Mouse (Mus musculus): ENCODE results near the gene Glrx3. TPM values are rescaled to one million over a fixed set of nuclear protein-coding genes. Genes with fewer than 3 reads are reported as not detected.
A peak's percentile ranks its signal among the peaks of the same experiment; 100 is the strongest.

The Glrx3 gene
- polyA plus RNA-seq, 1 experiment: 136 TPM

DNA sequence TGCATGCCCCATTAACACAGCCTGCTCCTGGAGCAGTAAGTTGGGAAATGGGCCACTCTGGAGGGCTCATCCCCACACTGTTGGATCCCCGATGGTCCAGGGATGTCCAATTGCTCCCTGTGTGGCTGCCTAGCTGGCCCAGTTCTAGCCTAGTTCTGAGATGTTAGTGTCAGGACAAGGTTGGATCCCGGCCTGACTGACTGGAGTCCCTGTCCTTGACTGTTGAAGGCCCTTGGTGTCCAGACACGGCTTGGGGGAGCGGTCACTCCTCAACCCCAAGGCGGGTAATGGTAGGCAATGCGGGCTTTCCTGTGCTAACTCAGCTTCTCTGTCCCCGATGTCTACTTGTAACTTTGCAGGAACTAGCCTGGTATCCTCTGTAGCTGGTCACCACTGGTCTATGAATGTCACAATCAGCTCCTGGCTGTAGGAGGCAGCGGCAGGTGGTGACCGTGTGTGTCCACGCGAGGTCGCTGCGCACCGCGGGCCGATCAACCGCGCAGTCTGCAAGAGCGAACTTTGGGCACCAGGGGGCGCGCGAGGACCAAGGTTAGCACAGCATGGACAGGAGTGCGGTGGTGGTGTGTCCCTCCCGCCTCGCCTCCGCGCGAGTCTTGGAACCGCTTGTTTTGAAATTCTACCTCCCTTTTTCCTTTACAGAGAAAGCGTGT, 40.7 kb downstream of the Glrx3 start:
- peak; percentile 95 for DNase-seq (ENCODE audit: low read depth)
- TF ChIP-seq CTCF (IDR thresholded peaks at IDR 0.05; ENCODE audit: borderline replicate concordance, extremely low read depth, insufficient read depth, insufficient read length) (peak; percentile 100), POLR2A (IDR thresholded peaks at IDR 0.05; ENCODE audit: borderline replicate concordance, extremely low read depth, insufficient read depth, insufficient read length, poor library complexity, severe bottlenecking) (no peak)

GRCm38 (mm10) chr7:137478621-137478982, 41.2 kb downstream of the Glrx3 start:
- no peak for DNase-seq (ENCODE audit: low read depth)
- TF ChIP-seq POLR2A (IDR thresholded peaks at IDR 0.05; ENCODE audit: borderline replicate concordance, extremely low read depth, insufficient read depth, insufficient read length, poor library complexity, severe bottlenecking) (no peak), CTCF (IDR thresholded peaks at IDR 0.05; ENCODE audit: borderline replicate concordance, extremely low read depth, insufficient read depth, insufficient read length) (no peak)

- no peak for TF ChIP-seq POLR2A (IDR thresholded peaks at IDR 0.05; ENCODE audit: borderline replicate concordance, extremely low read depth, insufficient read depth, insufficient read length, poor library complexity, severe bottlenecking)
- TF ChIP-seq CTCF (IDR thresholded peaks at IDR 0.05; ENCODE audit: borderline replicate concordance, extremely low read depth, insufficient read depth, insufficient read length): no peak
- DNase-seq (ENCODE audit: low read depth): no peak
These were observed 43.4 kb downstream of the Glrx3 start for GRCm38 (mm10) chr7:137480839-137481238.

GRCm38 (mm10) chr7:137483987-137484386, 46.6 kb downstream of the Glrx3 start:
- DNase-seq (ENCODE audit: low read depth): no peak
- no peak for TF ChIP-seq POLR2A (IDR thresholded peaks at IDR 0.05; ENCODE audit: borderline replicate concordance, extremely low read depth, insufficient read depth, insufficient read length, poor library complexity, severe bottlenecking)
- TF ChIP-seq CTCF (IDR thresholded peaks at IDR 0.05; ENCODE audit: borderline replicate concordance, extremely low read depth, insufficient read depth, insufficient read length): no peak

DNA sequence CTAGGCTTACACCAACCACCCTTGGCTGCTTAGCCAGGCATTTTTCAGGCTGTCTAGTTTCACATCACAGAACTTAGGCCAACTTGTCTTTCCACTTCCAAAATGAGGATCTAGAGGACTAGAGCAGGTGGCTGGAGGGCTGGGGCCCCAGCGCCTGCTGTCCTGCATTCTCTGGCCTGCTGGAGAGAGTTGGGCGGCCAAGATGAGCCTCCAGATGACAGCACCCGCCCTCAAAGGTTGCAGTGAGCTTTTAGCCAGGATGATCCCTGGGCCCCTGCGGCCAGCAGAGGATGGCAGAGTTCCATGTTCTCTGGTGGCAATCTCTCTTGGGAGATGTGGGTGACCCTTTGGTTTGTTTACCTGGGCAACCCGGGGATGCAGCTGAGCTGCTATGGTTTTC, 51.0 kb downstream of the Glrx3 start:
- TF ChIP-seq POLR2A (IDR thresholded peaks at IDR 0.05; ENCODE audit: borderline replicate concordance, extremely low read depth, insufficient read depth, insufficient read length, poor library complexity, severe bottlenecking) (no peak), CTCF (IDR thresholded peaks at IDR 0.05; ENCODE audit: borderline replicate concordance, extremely low read depth, insufficient read depth, insufficient read length) (no peak)
- no peak for DNase-seq (ENCODE audit: low read depth)

- no peak for DNase-seq (ENCODE audit: low read depth)
- TF ChIP-seq POLR2A (IDR thresholded peaks at IDR 0.05; ENCODE audit: borderline replicate concordance, extremely low read depth, insufficient read depth, insufficient read length, poor library complexity, severe bottlenecking) (no peak), CTCF (IDR thresholded peaks at IDR 0.05; ENCODE audit: borderline replicate concordance, extremely low read depth, insufficient read depth, insufficient read length) (no peak)
These were observed 53.3 kb downstream of the Glrx3 start for GRCm38 (mm10) chr7:137490711-137491110.

DNA sequence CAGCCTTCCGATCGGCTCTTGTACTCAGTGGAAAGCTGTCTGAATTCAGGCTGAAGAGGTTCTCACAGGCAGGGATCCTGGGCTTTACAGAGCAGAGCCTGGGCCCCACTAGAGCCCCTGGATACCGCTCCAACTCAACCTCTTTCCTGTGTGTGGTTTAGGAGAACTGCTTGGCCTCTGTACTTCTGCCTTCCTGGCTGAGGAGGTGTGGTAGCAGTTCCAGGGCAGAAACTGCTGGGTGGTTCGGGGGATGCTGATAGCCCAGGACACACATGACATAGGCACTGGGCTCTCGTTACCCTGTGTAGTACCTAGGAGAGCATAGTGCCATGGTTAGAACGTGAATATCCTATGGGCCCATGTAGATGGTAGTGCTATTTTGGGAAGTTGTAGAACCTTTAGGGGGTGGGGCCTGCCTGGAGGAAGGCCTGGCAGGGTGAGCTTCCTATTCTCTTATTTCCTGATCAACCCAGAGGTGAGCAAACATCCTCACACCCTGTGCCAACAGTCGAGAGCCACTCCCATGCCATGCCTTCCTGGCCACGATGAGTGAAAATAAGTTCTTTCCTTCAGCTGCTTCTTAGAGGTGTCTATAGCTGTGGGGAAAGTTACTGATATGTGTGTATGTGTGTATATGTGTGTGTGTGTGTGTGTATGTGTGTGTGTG, 55.0 kb downstream of the Glrx3 start:
- DNase-seq (ENCODE audit: low read depth): no peak
- TF ChIP-seq POLR2A (IDR thresholded peaks at IDR 0.05; ENCODE audit: borderline replicate concordance, extremely low read depth, insufficient read depth, insufficient read length, poor library complexity, severe bottlenecking): no peak
- no peak for TF ChIP-seq CTCF (IDR thresholded peaks at IDR 0.05; ENCODE audit: borderline replicate concordance, extremely low read depth, insufficient read depth, insufficient read length)

- TF ChIP-seq POLR2A (IDR thresholded peaks at IDR 0.05; ENCODE audit: borderline replicate concordance, extremely low read depth, insufficient read depth, insufficient read length, poor library complexity, severe bottlenecking) (no peak), CTCF (IDR thresholded peaks at IDR 0.05; ENCODE audit: borderline replicate concordance, extremely low read depth, insufficient read depth, insufficient read length) (no peak)
- DNase-seq (ENCODE audit: low read depth): no peak
These were observed 61.3 kb downstream of the Glrx3 start for GRCm38 (mm10) chr7:137498736-137499135.

DNA sequence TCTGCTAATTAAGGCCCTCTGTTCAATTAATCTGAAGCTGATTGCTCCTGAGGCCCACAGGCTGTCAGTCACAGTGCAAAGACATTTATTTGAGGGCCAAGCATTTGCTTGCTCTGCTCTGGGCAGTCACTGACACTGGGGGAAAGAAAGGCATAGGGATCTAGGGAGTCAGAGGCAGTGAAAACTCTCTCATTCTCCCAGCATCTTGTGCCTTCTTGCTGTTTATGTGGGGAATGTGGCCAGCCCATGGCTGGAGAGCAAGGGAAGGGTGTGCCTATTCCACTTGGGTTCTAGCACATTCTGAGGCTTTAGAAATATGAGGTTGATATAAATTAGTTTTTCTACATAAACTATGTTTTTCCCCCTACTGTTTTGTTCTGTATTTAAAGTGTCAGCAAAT, 80.2 kb downstream of the Glrx3 start:
- TF ChIP-seq CTCF (IDR thresholded peaks at IDR 0.05; ENCODE audit: borderline replicate concordance, extremely low read depth, insufficient read depth, insufficient read length) (no peak), POLR2A (IDR thresholded peaks at IDR 0.05; ENCODE audit: borderline replicate concordance, extremely low read depth, insufficient read depth, insufficient read length, poor library complexity, severe bottlenecking) (no peak)
- DNase-seq (ENCODE audit: low read depth): peak; percentile 29

DNA sequence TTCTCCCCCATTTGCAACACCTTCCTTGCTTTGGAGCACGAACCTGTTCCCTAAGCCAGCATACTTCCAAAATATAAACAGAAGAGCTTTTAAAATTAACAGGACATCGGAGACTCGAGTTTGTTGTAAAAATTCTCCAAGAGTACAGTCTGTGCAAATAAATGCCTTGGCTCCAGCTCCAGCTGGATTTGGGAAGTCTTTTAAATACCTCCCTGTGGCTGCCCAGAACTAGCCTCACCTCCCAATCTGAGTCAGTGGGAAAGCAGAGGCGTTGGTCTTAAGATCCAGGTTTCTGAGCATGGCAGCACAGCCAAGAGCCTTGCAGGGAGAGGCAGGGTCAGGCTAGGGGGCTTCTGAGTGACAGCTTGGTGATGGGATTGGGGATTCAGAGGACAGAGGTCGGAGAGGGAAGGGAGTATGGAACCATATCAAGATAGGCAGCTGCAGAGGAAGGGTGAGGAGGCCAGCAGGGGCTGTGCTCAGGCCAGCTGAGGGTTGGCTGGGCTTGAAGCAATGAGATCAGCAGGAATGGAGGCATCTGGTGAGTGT, 80.7 kb downstream of the Glrx3 start:
- TF ChIP-seq POLR2A (IDR thresholded peaks at IDR 0.05; ENCODE audit: borderline replicate concordance, extremely low read depth, insufficient read depth, insufficient read length, poor library complexity, severe bottlenecking) (no peak), CTCF (IDR thresholded peaks at IDR 0.05; ENCODE audit: borderline replicate concordance, extremely low read depth, insufficient read depth, insufficient read length) (no peak)
- no peak for DNase-seq (ENCODE audit: low read depth)

Other genes with a start within 250 kb of the Glrx3 start
- gene Ebf3, start 123.2 kb upstream of the Glrx3 start, polyA plus RNA-seq (2012; rRNA removed): 46.4 and 157 TPM in 2 replicates
- gene 9430038I01Rik, start 26.9 kb upstream of the Glrx3 start, polyA plus RNA-seq (2012; rRNA removed): 6.9 and 7.9 TPM in 2 replicates